ENCODE assay signal across 8 mouse cellular contexts in genomic region chr7:82335211-82336121, GRCm38 (mm10). TPM values are rescaled to one million over a fixed set of nuclear protein-coding genes. Genes with fewer than 3 reads are reported as not detected.
DNase-seq lines count a peak whose midpoint lies in the region; ATAC-seq lines count a peak whose summit lies in the region.

TSS of gene Adamtsl3 (plus strand) at chr7:82335694.

- no peaks in the 10 kb centered on the region for H3K9me3 ChIP-seq in hindbrain, embryonic 16.5 days (ENCODE audit: control insufficient read depth, low read length)
- no peaks in the 10 kb centered on the region for H3K9me3 ChIP-seq in liver, embryonic 11.5 days (ENCODE audit: control insufficient read depth, low read length)
- H3K9me3 ChIP-seq in neural tube, embryonic 13.5 days: no peaks in the 10 kb centered on the region

- H3K4me3 ChIP-seq in brown adipose tissue, adult 24 weeks (ENCODE audit: insufficient read depth, low read depth, low read length): peak within 1 kb of the TSS; percentile 58
- H3K4me3 ChIP-seq in hindbrain, embryonic 16.5 days (ENCODE audit: low read length): peak within 1 kb of the TSS; percentile 57
- H3K4me3 ChIP-seq in liver, embryonic 11.5 days (ENCODE audit: low read depth, low read length): peak within 1 kb of the TSS; percentile 44
- peak within 1 kb of the TSS; percentile 52 for H3K4me3 ChIP-seq in neural tube, embryonic 13.5 days

- WGBS in hindbrain, embryonic 16.5 days: under 1% methylated on average over 69 of the region's 95 CpGs
- WGBS in liver, embryonic 11.5 days: 2% methylated on average over 81 of the region's 95 CpGs
- 1% methylated on average over 83 of the region's 95 CpGs for WGBS in neural tube, embryonic 13.5 days

- H3K27ac ChIP-seq in brown adipose tissue, adult 24 weeks (replicated peaks; ENCODE audit: low read depth, low read length): peak within 1 kb of the TSS; percentile 7; the same call in 1 of the 2 replicates
- H3K27ac ChIP-seq in hindbrain, embryonic 16.5 days (ENCODE audit: low read depth, low read length): no peak within 1 kb of the TSS
- H3K27ac ChIP-seq in liver, embryonic 11.5 days (ENCODE audit: low read depth, low read length): no peak within 1 kb of the TSS
- H3K27ac ChIP-seq in neural tube, embryonic 13.5 days (replicated peaks): no peak within 1 kb of the TSS

- H3K27me3 ChIP-seq in hindbrain, embryonic 16.5 days (replicated peaks; ENCODE audit: control insufficient read depth, insufficient read depth, low read length): peaks cover 25% of the 10 kb centered on the region
- H3K27me3 ChIP-seq in liver, embryonic 11.5 days (replicated peaks; ENCODE audit: control insufficient read depth, insufficient read depth, low read length): peaks cover 50% of the 10 kb centered on the region
- H3K27me3 ChIP-seq in neural tube, embryonic 13.5 days: peaks cover 54% of the 10 kb centered on the region

- H3K36me3 ChIP-seq in hindbrain, embryonic 16.5 days (ENCODE audit: control insufficient read depth, insufficient read depth, low read length): no peaks in the 10 kb centered on the region
- no peaks in the 10 kb centered on the region for H3K36me3 ChIP-seq in liver, embryonic 11.5 days (ENCODE audit: control insufficient read depth, insufficient read depth, low read length)
- no peaks in the 10 kb centered on the region for H3K36me3 ChIP-seq in neural tube, embryonic 13.5 days

- peak; percentile 81 for ATAC-seq in hindbrain, embryonic 16.5 days
- ATAC-seq in liver, embryonic 11.5 days (replicated peaks; ENCODE audit: low FRiP score): peak; percentile 39; the same call in 1 of the 2 replicates
- ATAC-seq in neural tube, embryonic 13.5 days (ENCODE audit: low read depth): peak; percentile 66

- H3K9ac ChIP-seq in hindbrain, embryonic 16.5 days (ENCODE audit: low read depth, low read length): peak within 1 kb of the TSS; percentile 62
- no peak within 1 kb of the TSS for H3K9ac ChIP-seq in liver, embryonic 11.5 days (ENCODE audit: low read depth, low read length)
- H3K9ac ChIP-seq in neural tube, embryonic 13.5 days: peak within 1 kb of the TSS; percentile 61

- H3K4me2 ChIP-seq in hindbrain, embryonic 16.5 days (ENCODE audit: low read length): peak within 1 kb of the TSS; percentile 83
- peak within 1 kb of the TSS; percentile 61 for H3K4me2 ChIP-seq in liver, embryonic 11.5 days
- H3K4me2 ChIP-seq in neural tube, embryonic 13.5 days: peak within 1 kb of the TSS; percentile 86

- DNase-seq in adrenal gland, postnatal 10 days: peak; percentile 76
- no peak for DNase-seq in adrenal gland, postnatal 4 days (ENCODE audit: low spot score in 2 of 2)
- DNase-seq in gastrocnemius, postnatal 10 days: peak; percentile 76
- DNase-seq in liver, embryonic 11.5 days (ENCODE audit: low spot score): peak; percentile 39
- DNase-seq in frontal cortex, postnatal 14 days (ENCODE audit: low spot score in 2 of 2): no peak

- no peaks in the 10 kb centered on the region for H3K4me1 ChIP-seq in brown adipose tissue, adult 24 weeks (ENCODE audit: control insufficient read depth, insufficient read depth, insufficient read length, low read length)
- peaks cover 11% of the 10 kb centered on the region for H3K4me1 ChIP-seq in hindbrain, embryonic 16.5 days (ENCODE audit: control insufficient read depth, insufficient read depth, low read depth, low read length)
- no peaks in the 10 kb centered on the region for H3K4me1 ChIP-seq in liver, embryonic 11.5 days (replicated peaks; ENCODE audit: control insufficient read depth, insufficient read depth, low read length)
- H3K4me1 ChIP-seq in neural tube, embryonic 13.5 days (replicated peaks): peaks cover 18% of the 10 kb centered on the region

RNA-seq across cellular contexts. Expression of gene Adamtsl3, which starts in this region (rescaled TPM):
- 1 to 10 TPM; 5.0 TPM for total RNA-seq in adrenal gland, postnatal 10 days (2021)
- total RNA-seq in adrenal gland, postnatal 4 days (2021): 1 to 10 TPM; 3.3 to 3.5 TPM
- 2.1 and 4.0 TPM in 2 replicates for polyA plus RNA-seq in brown adipose tissue, adult 24 weeks (2012; ENCODE audit: insufficient read depth, insufficient read length, missing spikeins)
- 10 to 100 TPM; 11.1 to 12.3 TPM for total RNA-seq in gastrocnemius, postnatal 10 days (2021)
- 0.93 and 1.1 TPM in 2 replicates for polyA plus RNA-seq in hindbrain, embryonic 16.5 days (2015; fragmentation: Nextera tagmentation; extraction: Ambion mirVana)
- polyA plus RNA-seq in liver, embryonic 11.5 days (2014; fragmentation: Nextera tagmentation; extraction: Ambion mirVana): 0.35 and 0.37 TPM in 2 replicates
- 0.54 and 1.2 TPM in 2 replicates for polyA plus RNA-seq in neural tube, embryonic 13.5 days (2015; fragmentation: Nextera tagmentation; extraction: Ambion mirVana)

Comparison
In these comparisons a context has a peak if more than half of its experiments do, and no peak if none do; other contexts are left out.
1. DNase-seq: peak in adrenal gland, postnatal 10 days (single experiment) and gastrocnemius, postnatal 10 days (single experiment); none in adrenal gland, postnatal 4 days (0 of 2) and frontal cortex, postnatal 14 days (0 of 2).
2. Peak in DNase-seq, ATAC-seq, H3K4me3 ChIP-seq and H3K4me2 ChIP-seq in liver, embryonic 11.5 days; RNA of the gene not detected or under 1 TPM.
3. Peak in every context shown above with its lines, with median percentiles within 50 percentile points of each other: H3K4me3 ChIP-seq, ATAC-seq and H3K4me2 ChIP-seq.